Mouse (Mus musculus) limb, embryonic 13.5 days (tissue): ENCODE data around the gene Plcb1. TPM values are rescaled to one million over a fixed set of nuclear protein-coding genes. Genes with fewer than 3 reads are reported as not detected.

ENCODE experiments used
- ATAC-seq: fragments of 200-750 bp; cut with Nextera tagmentation; 2 replicates; pipeline ENCODE4 v1.8.0; 2017; ENCODE audit warnings: low read depth, moderate number of reproducible peaks, moderate TSS enrichment; ENCODE audit not compliant: low FRiP score
- H3K27ac ChIP-seq: fragments of 300-500 bp; sonication (generic); 2 replicates; pipeline ENCODE4 v1.5.1; 2015; ENCODE audit warnings: inconsistent platforms, mild to moderate bottlenecking, moderate library complexity
- H3K27me3 ChIP-seq: fragments of 300-500 bp; sonication (generic); 2 replicates; pipeline ENCODE4 v1.6.1; 2015; ENCODE audit warnings: mild to moderate bottlenecking, inconsistent platforms
- H3K36me3 ChIP-seq: fragments of 300-500 bp; sonication (generic); 2 replicates; pipeline ENCODE4 v1.6.1; 2015; ENCODE audit warnings: inconsistent platforms, mild to moderate bottlenecking, moderate library complexity
- H3K4me1 ChIP-seq: fragments of 300-500 bp; sonication (generic); 2 replicates; pipeline ENCODE4 v1.6.1; 2015; ENCODE audit warnings: inconsistent platforms
- H3K4me2 ChIP-seq: fragments of 300-500 bp; sonication (generic); replicated peaks from 2 replicates; pipeline ENCODE4 v1.6.1; 2015; ENCODE audit warnings: inconsistent platforms, mild to moderate bottlenecking, moderate library complexity
- H3K4me3 ChIP-seq: fragments of 300-500 bp; sonication (generic); 2 replicates; pipeline ENCODE4 v1.5.1; 2015; ENCODE audit warnings: moderate library complexity, mild to moderate bottlenecking, inconsistent platforms
- H3K9ac ChIP-seq: fragments of 300-500 bp; sonication (generic); 2 replicates; pipeline ENCODE4 v1.6.1; 2015; ENCODE audit warnings: mild to moderate bottlenecking, inconsistent platforms
- H3K9me3 ChIP-seq: fragments of 300-500 bp; sonication (generic); 2 replicates; pipeline ENCODE4 v1.6.1; 2016; ENCODE audit warnings: inconsistent platforms
- WGBS: fragments of 180-500 bp; shearing (Covaris S2); methylation state at CpG from one replicate; pipeline ENCODE4 v1.1.7; 2015; 5-methylcytosine and 5-hydroxymethylcytosine counted together
- polyA plus RNA-seq: library from polyadenylated mRNA; unstranded; fragments of >200 nt; fragmentation: Nextera tagmentation; extraction: Ambion mirVana; gene quantifications from 2 replicates; pipeline ENCODE4 v1.2.1, GENCODE M21; 2015

Plcb1 gene
- polyA plus RNA-seq, 1 experiment from 2014 or later = 15.5 TPM

- Histone ChIP-seq H3K9me3 (no peaks in the 10 kb centered on the region), H3K9ac (no peak overlapping the region), H3K4me2 (no peak overlapping the region), H3K4me1 (peaks cover 1% of the 10 kb centered on the region; the same call in 1 of the 2 replicates), H3K27me3 (no peaks in the 10 kb centered on the region), H3K27ac (no peak overlapping the region), H3K36me3 (no peaks in the 10 kb centered on the region), H3K4me3 (no peak overlapping the region)
- 43% methylated on average over 2 of the region's 2 CpGs for WGBS
- no peak for ATAC-seq
These were observed 105.3 kb downstream of the Plcb1 start for GRCm38 (mm10) chr2:134891207-134891606.

- Histone ChIP-seq H3K4me3 (no peak overlapping the region), H3K36me3 (no peaks in the 10 kb centered on the region), H3K27me3 (no peaks in the 10 kb centered on the region), H3K9me3 (no peaks in the 10 kb centered on the region), H3K9ac (no peak overlapping the region), H3K4me2 (no peak overlapping the region), H3K4me1 (peaks cover 4% of the 10 kb centered on the region; the same call in 1 of the 2 replicates), H3K27ac (no peak overlapping the region)
- 88% methylated on average over 4 of the region's 4 CpGs for WGBS
- ATAC-seq = no peak
These were observed 108.9 kb downstream of the Plcb1 start for GRCm38 (mm10) chr2:134894776-134895175.

GRCm38 (mm10) chr2:134896196-134896595, 110.3 kb downstream of the Plcb1 start:
- Histone ChIP-seq H3K27ac (no peak overlapping the region), H3K9me3 (no peaks in the 10 kb centered on the region), H3K9ac (no peak overlapping the region), H3K4me3 (no peak overlapping the region), H3K4me1 (peaks cover 4% of the 10 kb centered on the region; the same call in 1 of the 2 replicates), H3K4me2 (no peak overlapping the region), H3K27me3 (no peaks in the 10 kb centered on the region), H3K36me3 (no peaks in the 10 kb centered on the region)
- no peak for ATAC-seq
- 52% methylated on average over 3 of the region's 3 CpGs for whole genome bisulfite sequencing

GRCm38 (mm10) chr2:134897083-134897482, 111.2 kb downstream of the Plcb1 start:
- H3K9ac ChIP-seq = no peak overlapping the region
- H3K36me3 ChIP-seq = no peaks in the 10 kb centered on the region
- no peak for ATAC-seq
- no peak overlapping the region for H3K27ac ChIP-seq
- H3K4me3 ChIP-seq = no peak overlapping the region
- H3K4me1 ChIP-seq = peaks cover 4% of the 10 kb centered on the region; the same call in 1 of the 2 replicates
- 92% methylated on average over 5 of the region's 5 CpGs for WGBS
- H3K9me3 ChIP-seq = no peaks in the 10 kb centered on the region
- no peaks in the 10 kb centered on the region for H3K27me3 ChIP-seq
- H3K4me2 ChIP-seq = no peak overlapping the region

- H3K4me3 ChIP-seq = no peak overlapping the region
- no peaks in the 10 kb centered on the region for H3K36me3 ChIP-seq
- no peak overlapping the region for H3K9ac ChIP-seq
- 88% methylated on average over 2 of the region's 2 CpGs for WGBS
- no peak overlapping the region for H3K4me2 ChIP-seq
- H3K27me3 ChIP-seq = no peaks in the 10 kb centered on the region
- no peak overlapping the region for H3K27ac ChIP-seq
- H3K9me3 ChIP-seq = no peaks in the 10 kb centered on the region
- H3K4me1 ChIP-seq = no peaks in the 10 kb centered on the region
- ATAC-seq = no peak
These were observed 115.7 kb downstream of the Plcb1 start for GRCm38 (mm10) chr2:134901521-134901920.

GRCm38 (mm10) chr2:134910882-134911281, 125.0 kb downstream of the Plcb1 start:
- Histone ChIP-seq H3K4me1 (peaks cover 15% of the 10 kb centered on the region), H3K4me3 (no peak overlapping the region), H3K9me3 (no peaks in the 10 kb centered on the region), H3K27me3 (no peaks in the 10 kb centered on the region), H3K4me2 (no peak overlapping the region), H3K9ac (no peak overlapping the region), H3K36me3 (no peaks in the 10 kb centered on the region), H3K27ac (no peak overlapping the region)
- ATAC-seq = no peak
- 13% methylated on average over 1 of the region's 1 CpGs for WGBS

GRCm38 (mm10) chr2:134911360-134911759, 125.5 kb downstream of the Plcb1 start:
- no peak overlapping the region for H3K27ac ChIP-seq
- no peak overlapping the region for H3K9ac ChIP-seq
- no peaks in the 10 kb centered on the region for H3K36me3 ChIP-seq
- H3K4me2 ChIP-seq = no peak overlapping the region
- H3K27me3 ChIP-seq = no peaks in the 10 kb centered on the region
- H3K9me3 ChIP-seq = no peaks in the 10 kb centered on the region
- H3K4me1 ChIP-seq = peaks cover 15% of the 10 kb centered on the region
- no peak overlapping the region for H3K4me3 ChIP-seq
- 76% methylated on average over 6 of the region's 6 CpGs for WGBS
- no peak for ATAC-seq

GRCm38 (mm10) chr2:134912616-134913015, 126.7 kb downstream of the Plcb1 start:
- no peaks in the 10 kb centered on the region for H3K9me3 ChIP-seq
- H3K4me3 ChIP-seq = no peak overlapping the region
- no peak overlapping the region for H3K27ac ChIP-seq
- WGBS = 53% methylated on average over 2 of the region's 2 CpGs
- H3K9ac ChIP-seq = no peak overlapping the region
- no peak overlapping the region for H3K4me2 ChIP-seq
- H3K36me3 ChIP-seq = no peaks in the 10 kb centered on the region
- peaks cover 15% of the 10 kb centered on the region for H3K4me1 ChIP-seq
- ATAC-seq = no peak
- no peaks in the 10 kb centered on the region for H3K27me3 ChIP-seq

GRCm38 (mm10) chr2:134913542-134913941, 127.7 kb downstream of the Plcb1 start:
- Histone ChIP-seq H3K4me3 (no peak overlapping the region), H3K27ac (no peak overlapping the region), H3K9ac (no peak overlapping the region), H3K4me1 (peaks cover 15% of the 10 kb centered on the region), H3K9me3 (no peaks in the 10 kb centered on the region), H3K27me3 (no peaks in the 10 kb centered on the region), H3K4me2 (no peak overlapping the region), H3K36me3 (no peaks in the 10 kb centered on the region)
- 80% methylated on average over 3 of the region's 3 CpGs for WGBS
- ATAC-seq = no peak

- H3K4me1 ChIP-seq = peaks cover 15% of the 10 kb centered on the region
- H3K4me2 ChIP-seq = no peak overlapping the region
- H3K4me3 ChIP-seq = no peak overlapping the region
- no peak overlapping the region for H3K27ac ChIP-seq
- H3K36me3 ChIP-seq = no peaks in the 10 kb centered on the region
- no peak for ATAC-seq
- 76% methylated on average over 2 of the region's 2 CpGs for WGBS
- no peak overlapping the region for H3K9ac ChIP-seq
- H3K9me3 ChIP-seq = no peaks in the 10 kb centered on the region
- no peaks in the 10 kb centered on the region for H3K27me3 ChIP-seq
These were observed 128.3 kb downstream of the Plcb1 start for GRCm38 (mm10) chr2:134914091-134914550.

- no peak overlapping the region for H3K4me2 ChIP-seq
- no peaks in the 10 kb centered on the region for H3K27me3 ChIP-seq
- no peak overlapping the region for H3K27ac ChIP-seq
- ATAC-seq = no peak
- H3K4me1 ChIP-seq = peaks cover 15% of the 10 kb centered on the region
- H3K4me3 ChIP-seq = no peak overlapping the region
- no peaks in the 10 kb centered on the region for H3K9me3 ChIP-seq
- H3K9ac ChIP-seq = no peak overlapping the region
- no peaks in the 10 kb centered on the region for H3K36me3 ChIP-seq
- WGBS = 82% methylated on average over 3 of the region's 3 CpGs
These were observed 129.2 kb downstream of the Plcb1 start for GRCm38 (mm10) chr2:134915035-134915434.

GRCm38 (mm10) chr2:134920611-134921280, 134.9 kb downstream of the Plcb1 start:
- 78% methylated on average over 9 of the region's 9 CpGs for WGBS

More at GRCm38 (mm10) chr2:134920611-134921280, 134.9 kb downstream of the Plcb1 start:
- no peak overlapping the region for H3K4me3 ChIP-seq
- H3K36me3 ChIP-seq = no peaks in the 10 kb centered on the region
- no peak overlapping the region for H3K4me2 ChIP-seq
- H3K9ac ChIP-seq = no peak overlapping the region
- H3K9me3 ChIP-seq = no peaks in the 10 kb centered on the region
- no peaks in the 10 kb centered on the region for H3K27me3 ChIP-seq
- no peak overlapping the region for H3K27ac ChIP-seq
- no peak for ATAC-seq
- H3K4me1 ChIP-seq = no peaks in the 10 kb centered on the region
